Comparison of ENCODE assay signal across 9 mouse cellular contexts in the genomic region with DNA sequence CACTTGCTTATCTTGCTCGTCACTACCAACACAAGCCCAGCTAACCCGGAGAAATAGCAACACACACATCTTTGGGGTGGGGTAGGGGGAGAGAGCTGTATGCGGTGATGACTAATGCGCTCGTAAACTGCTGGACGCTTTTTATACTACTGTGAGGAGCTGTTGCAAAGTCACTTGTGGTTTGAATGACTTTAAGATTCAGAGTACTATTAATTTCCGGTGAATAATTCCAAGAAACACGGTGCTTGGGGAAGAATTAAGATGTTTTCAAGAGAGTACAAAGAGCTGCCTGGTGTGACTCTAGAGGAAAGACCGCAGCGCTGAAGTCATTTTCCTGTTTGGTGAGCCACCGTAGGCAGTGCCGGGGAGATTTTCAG. TPM values are rescaled to one million over a fixed set of nuclear protein-coding genes. Genes with fewer than 3 reads are reported as not detected.
DNase-seq lines count a peak whose midpoint lies in the region; ATAC-seq and TF ChIP-seq lines count a peak whose summit lies in the region.
"Had no signal": no experiment of that assay in that cellular context is flagged by ENCODE, and none has a peak within 500 bp of the region (broad histone marks: within the 10 kb centered on the region; RNA-seq: fewer than 3 reads in every experiment).

No protein-coding gene starts in this region.

- intact Hi-C loops in gastrocnemius, adult 2 months (cut with DNase I): no loop called here
- intact Hi-C loops in left cerebral cortex, postnatal 25 days (cut with DNase I): no loop called here

- peak overlapping the region; percentile 7 for H3K4me2 ChIP-seq in liver, embryonic 11.5 days
- H3K4me2 ChIP-seq: hindbrain, embryonic 15.5 days had no signal

- no peak for TF ChIP-seq CTCF in gastrocnemius, adult 2 months (IDR thresholded peaks at IDR 0.05)
- TF ChIP-seq CTCF in embryonic fibroblast, embryonic 13.5 days (IDR thresholded peaks at IDR 0.05; ENCODE audit: borderline replicate concordance, insufficient read depth, low read length): no peak

- no peak for TF ChIP-seq POLR2A in embryonic fibroblast, embryonic 13.5 days (IDR thresholded peaks at IDR 0.05; ENCODE audit: low read depth, low read length)

- H3K4me3 ChIP-seq in gastrocnemius, adult 2 months: peak overlapping the region; percentile 16
- H3K4me3 ChIP-seq in embryonic fibroblast, embryonic 13.5 days (ENCODE audit: insufficient read depth, low read length): no peak overlapping the region
- H3K4me3 ChIP-seq in liver, embryonic 11.5 days (ENCODE audit: low read depth, low read length): no peak overlapping the region
- H3K4me3 ChIP-seq: hindbrain, embryonic 15.5 days had no signal

- H3K36me3 ChIP-seq in liver, embryonic 11.5 days (ENCODE audit: control insufficient read depth, insufficient read depth, low read length): no peaks in the 10 kb centered on the region
- H3K36me3 ChIP-seq: hindbrain, embryonic 15.5 days had no signal

- no peaks in the 10 kb centered on the region for H3K27me3 ChIP-seq in liver, embryonic 11.5 days (replicated peaks; ENCODE audit: control insufficient read depth, insufficient read depth, low read length)
- H3K27me3 ChIP-seq: hindbrain, embryonic 15.5 days had no signal

- H3K9me3 ChIP-seq in liver, embryonic 11.5 days (ENCODE audit: control insufficient read depth, low read length): no peaks in the 10 kb centered on the region
- H3K9me3 ChIP-seq: hindbrain, embryonic 15.5 days had no signal

- no peak for DNase-seq in gastrocnemius, adult 2 months
- DNase-seq in gastrocnemius, postnatal 4 days (ENCODE audit: low spot score in 2 of 2): no peak
- DNase-seq in 3T3-L1 (ENCODE audit: low read depth, low spot score): peak; percentile 93
- DNase-seq in liver, embryonic 11.5 days (ENCODE audit: low spot score): no peak
- no peak for DNase-seq in left cerebral cortex, postnatal 25 days (ENCODE audit: low spot score in 2 of 2)
- no peak for DNase-seq in retina, embryonic 14.5 days (ENCODE audit: low spot score)
- no peak for DNase-seq in cerebellum, postnatal 10 days

- H3K27ac ChIP-seq in gastrocnemius, adult 2 months: peak overlapping the region; percentile 76
- peak overlapping the region; percentile 77; the same call in 1 of the 2 replicates for H3K27ac ChIP-seq in embryonic fibroblast, embryonic 13.5 days (ENCODE audit: insufficient read depth, low read length)
- no peak overlapping the region for H3K27ac ChIP-seq in liver, embryonic 11.5 days (ENCODE audit: low read depth, low read length)
- H3K27ac ChIP-seq: hindbrain, embryonic 15.5 days had no signal

- peaks cover 28% of the 10 kb centered on the region for H3K4me1 ChIP-seq in embryonic fibroblast, embryonic 13.5 days (ENCODE audit: control insufficient read depth, insufficient read depth, low read length)
- peaks cover 27% of the 10 kb centered on the region for H3K4me1 ChIP-seq in liver, embryonic 11.5 days (replicated peaks; ENCODE audit: control insufficient read depth, insufficient read depth, low read length)
- H3K4me1 ChIP-seq: hindbrain, embryonic 15.5 days had no signal

- H3K9ac ChIP-seq in liver, embryonic 11.5 days (ENCODE audit: low read depth, low read length): no peak overlapping the region
- H3K9ac ChIP-seq: hindbrain, embryonic 15.5 days had no signal

- ATAC-seq in liver, embryonic 11.5 days (replicated peaks; ENCODE audit: low FRiP score): peak; percentile 83

- WGBS in liver, embryonic 11.5 days: 38% methylated on average over 12 of the region's 12 CpGs

RNA-seq across cellular contexts. Expression of a gene that starts 45.3 kb away (rescaled TPM):
- 10 to 100 TPM; 20.7 to 50.5 TPM for total RNA-seq in gastrocnemius, adult 2 months (2021)
- 10 to 100 TPM; 18.8 to 22.8 TPM for total RNA-seq in gastrocnemius, postnatal 4 days (2021)
- polyA plus RNA-seq in embryonic fibroblast, embryonic 13.5 days (2011; ENCODE audit: insufficient read length, low read depth, missing spikeins): 83.1 and 105 TPM in 2 replicates
- polyA plus RNA-seq in liver, embryonic 11.5 days (2014; fragmentation: Nextera tagmentation; extraction: Ambion mirVana): 26.2 and 27.7 TPM in 2 replicates
- 10 to 100 TPM; 26.2 to 28.4 TPM for total RNA-seq in left cerebral cortex, postnatal 25 days (2021)
